Mouse (Mus musculus): ENCODE measurements at regions not wholly inside any gene's neighbourhood (a gene's known extent, or its start where the extent isn't known, plus 50 kb on each side); places are given as distances from the start of the nearest gene placed in this dataset.

DNA sequence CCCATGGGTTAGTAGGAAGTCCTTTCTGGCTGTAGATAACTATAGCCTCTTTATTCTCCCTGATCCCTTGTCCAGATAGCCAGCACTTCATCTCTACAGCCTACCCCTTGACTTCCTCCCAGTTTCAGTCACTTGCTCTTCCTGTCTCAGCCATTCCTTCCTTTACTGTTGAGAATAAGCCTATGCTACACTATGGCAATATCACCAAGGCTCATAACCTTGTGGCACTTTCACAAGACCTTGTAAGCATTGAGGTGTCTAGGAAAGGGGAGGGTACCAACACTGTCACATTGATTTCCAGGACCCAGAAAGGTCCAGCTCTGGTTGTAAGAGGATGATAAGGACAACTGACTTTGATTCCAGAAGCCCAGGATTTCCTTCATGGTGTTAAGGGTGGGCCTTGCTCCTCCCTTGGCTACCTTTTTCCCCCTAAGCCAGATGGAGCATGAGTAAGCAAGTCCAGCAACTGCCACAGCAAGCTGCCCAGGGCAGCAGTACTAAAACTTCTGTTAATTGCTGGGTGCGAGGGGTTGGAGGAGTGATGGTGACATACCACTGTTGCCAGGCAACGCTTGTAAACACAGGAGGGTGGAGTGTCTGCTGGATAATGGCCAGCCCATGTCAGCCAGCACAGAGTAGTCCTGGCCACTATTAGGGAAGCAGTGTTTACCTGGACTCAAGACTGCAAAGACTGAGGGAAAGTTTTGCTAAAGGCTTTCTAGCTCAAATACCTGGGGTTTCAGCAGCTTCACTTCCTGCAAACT lies 75.7 kb downstream of the Ankrd16 start:
- H3K27me3 ChIP-seq (ENCODE audit: insufficient read depth, low read length), result no peaks in the 10 kb centered on the region
- no peaks in the 10 kb centered on the region for H3K36me3 ChIP-seq (ENCODE audit: insufficient read depth)
- no peak overlapping the region for H3K4me2 ChIP-seq (ENCODE audit: low read depth)
- H3K27ac ChIP-seq (ENCODE audit: low read depth, low read length), result no peak overlapping the region
- H3K9ac ChIP-seq, result no peak overlapping the region
- no peaks in the 10 kb centered on the region for H3K4me1 ChIP-seq (ENCODE audit: insufficient read depth)
- no peak overlapping the region for H3K4me3 ChIP-seq (ENCODE audit: low read depth, low read length)
- H3K9me3 ChIP-seq (ENCODE audit: low read length), result no peaks in the 10 kb centered on the region
- no peak for DNase-seq
- TF ChIP-seq CTCF (IDR thresholded peaks at IDR 0.05; ENCODE audit: low read depth), result no peak
- WGBS, result 31% methylated on average over 2 of the region's 2 CpGs
- peak; percentile 20; the same call in 1 of the 2 replicates for ATAC-seq

DNA sequence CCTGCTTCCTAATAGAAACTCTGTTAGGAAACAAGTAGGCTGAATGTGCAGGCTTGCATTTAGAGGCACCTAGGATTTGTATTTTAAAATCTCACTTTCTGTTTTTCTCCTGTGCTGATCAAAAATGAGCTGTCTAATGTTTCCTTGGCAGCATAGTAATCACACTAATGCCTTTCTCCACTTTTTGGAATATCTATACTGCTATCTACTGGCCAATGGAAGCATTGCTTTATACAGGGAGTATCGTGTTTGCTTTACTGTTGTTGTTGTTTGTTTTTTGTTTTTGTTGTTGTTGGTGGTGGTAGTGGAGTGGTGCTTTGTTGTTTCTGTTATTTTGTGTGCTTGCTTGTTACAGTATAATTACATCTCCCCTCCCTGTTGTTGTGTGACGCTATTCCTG lies 92.3 kb downstream of the Ankrd16 start:
- TF ChIP-seq CTCF (IDR thresholded peaks at IDR 0.05; ENCODE audit: low read depth), result peak; percentile 62
- Histone ChIP-seq H3K36me3 (ENCODE audit: insufficient read depth) (no peaks in the 10 kb centered on the region), H3K9me3 (ENCODE audit: low read length) (0 out of 2 replicates have a peak, but pooled peaks cover 3% of the 10 kb centered on the region), H3K4me1 (ENCODE audit: insufficient read depth) (no peaks in the 10 kb centered on the region), H3K4me3 (ENCODE audit: low read depth, low read length) (no peak overlapping the region), H3K27ac (ENCODE audit: low read depth, low read length) (no peak overlapping the region), H3K9ac (no peak overlapping the region), H3K27me3 (ENCODE audit: insufficient read depth, low read length) (no peaks in the 10 kb centered on the region), H3K4me2 (ENCODE audit: low read depth) (no peak overlapping the region)
- ATAC-seq (peak; percentile 63; the same call in 1 of the 2 replicates), DNase-seq (peak; percentile 13)
- WGBS, result 39% methylated on average over 2 of the region's 2 CpGs

DNA sequence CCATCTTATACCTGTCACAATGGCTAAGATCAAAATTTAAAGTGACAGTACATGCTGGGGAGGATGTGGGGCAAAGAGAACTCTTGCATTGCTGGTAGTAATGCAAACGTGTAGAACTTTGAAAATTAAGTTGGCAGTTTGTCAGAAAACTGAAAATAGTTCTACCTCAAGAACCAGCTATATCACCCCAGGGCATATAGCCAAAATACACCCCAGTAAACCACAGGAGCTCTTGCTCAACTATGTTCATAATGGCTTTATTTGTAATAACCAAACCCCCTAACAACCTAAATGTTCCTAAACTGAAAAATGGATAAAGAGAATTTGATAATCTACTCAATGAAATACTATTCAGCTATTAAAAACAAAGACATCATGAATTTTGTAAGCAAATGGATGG lies 102.3 kb downstream of the Ankrd16 start:
- Histone ChIP-seq H3K36me3 (ENCODE audit: insufficient read depth) (no peaks in the 10 kb centered on the region), H3K27me3 (ENCODE audit: insufficient read depth, low read length) (no peaks in the 10 kb centered on the region), H3K27ac (ENCODE audit: low read depth, low read length) (no peak overlapping the region), H3K4me3 (ENCODE audit: low read depth, low read length) (no peak overlapping the region), H3K4me2 (ENCODE audit: low read depth) (no peak overlapping the region), H3K4me1 (ENCODE audit: insufficient read depth) (no peaks in the 10 kb centered on the region), H3K9ac (no peak overlapping the region), H3K9me3 (ENCODE audit: low read length) (no peaks in the 10 kb centered on the region)
- no peak for TF ChIP-seq CTCF (IDR thresholded peaks at IDR 0.05; ENCODE audit: low read depth)
- ATAC-seq (no peak), DNase-seq (no peak)
- 29% methylated on average over 1 of the region's 1 CpGs for WGBS

DNA sequence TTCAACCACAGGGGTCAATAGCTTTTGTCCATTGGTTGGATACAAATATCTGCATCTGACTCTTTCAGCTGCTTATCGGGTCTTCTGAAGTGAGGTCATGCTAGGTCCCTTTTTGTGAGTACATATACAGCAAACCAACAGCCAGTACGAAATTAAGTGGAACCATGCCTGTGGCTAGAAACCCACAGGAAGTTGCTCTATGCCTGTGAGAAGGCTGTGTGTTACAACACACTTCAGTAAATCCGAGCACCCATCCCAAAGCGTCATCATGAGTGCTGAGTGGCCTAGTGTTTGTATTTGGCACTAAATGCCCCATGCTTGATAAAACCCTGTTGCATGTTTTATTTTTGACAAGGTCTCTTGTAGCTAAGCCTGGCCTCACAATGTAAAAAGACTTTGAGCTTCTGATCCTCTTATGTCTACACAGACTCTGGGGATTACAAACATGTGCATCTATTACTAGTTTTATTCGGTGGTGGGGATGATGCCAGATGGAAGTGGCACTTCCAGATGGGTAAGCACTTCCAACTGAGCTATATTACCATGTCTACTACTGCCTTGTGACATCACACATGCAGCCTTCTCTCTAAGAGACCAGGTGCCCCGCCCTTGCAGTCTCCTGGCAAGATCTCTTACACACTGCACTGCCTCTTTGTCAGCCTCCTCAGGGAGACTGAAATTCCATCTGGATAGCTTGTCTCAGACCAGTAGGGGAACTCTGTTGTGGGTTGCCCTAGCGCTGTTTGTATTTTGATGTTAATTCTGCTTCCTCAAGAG lies 117.3 kb downstream of the Ankrd16 start:
- 72% methylated on average over 7 of the region's 7 CpGs for WGBS
- no peaks in the 10 kb centered on the region for H3K27me3 ChIP-seq (ENCODE audit: insufficient read depth, low read length)

DNA sequence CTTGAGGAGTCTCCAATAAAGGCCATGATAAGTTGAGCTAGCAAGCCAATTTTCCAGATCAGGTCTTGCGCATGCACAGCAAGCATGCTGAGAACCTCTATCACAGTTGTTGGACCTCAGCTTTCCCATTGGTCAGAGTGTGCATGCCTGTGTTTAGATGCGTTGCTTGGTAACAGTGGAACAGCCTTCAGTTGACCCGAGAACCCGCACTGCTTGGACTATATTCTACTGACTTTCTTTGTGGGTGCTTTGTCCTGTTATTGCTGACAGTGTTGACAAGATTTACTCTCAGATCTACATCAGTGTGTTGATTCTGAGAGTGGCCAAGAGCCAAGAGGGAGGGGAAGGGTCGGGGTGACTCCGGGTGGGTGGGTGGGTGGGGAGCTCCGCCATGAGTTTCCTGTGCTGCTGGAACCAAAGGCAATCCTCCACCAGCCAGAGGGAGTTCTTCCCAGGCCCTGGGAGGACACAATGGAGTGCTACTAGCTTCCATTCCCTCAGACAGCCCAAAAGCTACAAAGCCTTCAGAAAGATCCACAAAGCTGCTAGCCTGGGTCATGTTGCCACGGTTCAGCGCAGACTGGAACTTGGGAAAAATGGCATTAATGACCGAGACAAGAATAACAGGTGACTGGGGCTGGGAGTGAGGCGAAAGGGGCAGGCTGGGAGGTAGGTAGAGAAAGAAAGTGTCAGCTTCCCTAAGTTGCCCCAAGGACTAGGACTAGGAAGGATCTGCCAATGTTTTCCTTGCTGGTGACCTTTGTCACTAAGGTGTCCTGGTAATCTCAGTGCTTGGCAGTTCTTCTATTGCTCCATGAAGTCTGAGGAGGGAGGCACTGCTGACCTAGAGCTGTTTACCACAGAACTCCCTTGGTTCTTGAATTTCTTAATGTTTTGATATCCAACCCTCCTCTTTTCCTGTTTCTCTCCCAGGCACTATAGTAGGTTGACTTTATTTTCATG lies 122.3 kb downstream of the Ankrd16 start:
- no peak overlapping the region for H3K4me2 ChIP-seq (ENCODE audit: low read depth)
- H3K27me3 ChIP-seq (ENCODE audit: insufficient read depth, low read length), result no peaks in the 10 kb centered on the region
- H3K4me1 ChIP-seq (ENCODE audit: insufficient read depth), result no peaks in the 10 kb centered on the region
- ATAC-seq (no peak), DNase-seq (no peak)
- no peaks in the 10 kb centered on the region for H3K36me3 ChIP-seq (ENCODE audit: insufficient read depth)
- H3K4me3 ChIP-seq (ENCODE audit: low read depth, low read length), result no peak overlapping the region
- no peak overlapping the region for H3K9ac ChIP-seq
- TF ChIP-seq CTCF (IDR thresholded peaks at IDR 0.05; ENCODE audit: low read depth), result no peak
- no peaks in the 10 kb centered on the region for H3K9me3 ChIP-seq (ENCODE audit: low read length)
- 87% methylated on average over 11 of the region's 11 CpGs for WGBS
- no peak overlapping the region for H3K27ac ChIP-seq (ENCODE audit: low read depth, low read length)

More for the DNA sequence above, 117.3 kb downstream of the Ankrd16 start:
- H3K9ac ChIP-seq, result no peak overlapping the region
- ATAC-seq (no peak; the same call in 1 of the 2 replicates), DNase-seq (no peak)
- no peak overlapping the region for H3K27ac ChIP-seq (ENCODE audit: low read depth, low read length)
- no peaks in the 10 kb centered on the region for H3K36me3 ChIP-seq (ENCODE audit: insufficient read depth)
- no peaks in the 10 kb centered on the region for H3K4me1 ChIP-seq (ENCODE audit: insufficient read depth)
- no peak for TF ChIP-seq CTCF (IDR thresholded peaks at IDR 0.05; ENCODE audit: low read depth)
- no peak overlapping the region for H3K4me2 ChIP-seq (ENCODE audit: low read depth)
- H3K4me3 ChIP-seq (ENCODE audit: low read depth, low read length), result no peak overlapping the region
- H3K9me3 ChIP-seq (ENCODE audit: low read length), result no peaks in the 10 kb centered on the region

DNA sequence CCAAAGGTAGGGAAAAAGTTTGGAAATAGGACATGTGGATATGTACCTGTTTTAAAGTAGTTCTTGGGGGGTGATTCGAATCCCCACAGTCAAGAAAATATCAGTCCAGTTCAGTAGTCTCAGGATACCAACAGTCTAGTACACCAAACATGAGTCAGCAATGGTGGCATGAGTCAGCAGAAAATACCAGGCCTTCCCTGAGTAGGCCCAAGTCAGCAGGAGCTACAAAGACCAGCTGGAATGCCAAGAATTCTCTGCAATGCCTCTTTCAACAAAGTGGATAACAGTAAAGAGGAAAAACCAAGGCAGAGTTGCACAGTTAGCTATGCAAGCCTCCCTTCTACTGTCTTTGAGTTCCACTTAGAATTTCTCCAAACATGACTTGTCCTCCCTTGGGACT lies 137.1 kb downstream of the Ankrd16 start:
- Histone ChIP-seq H3K4me3 (ENCODE audit: low read depth, low read length) (no peak overlapping the region), H3K4me2 (ENCODE audit: low read depth) (no peak overlapping the region), H3K4me1 (ENCODE audit: insufficient read depth) (no peaks in the 10 kb centered on the region), H3K27ac (ENCODE audit: low read depth, low read length) (no peak overlapping the region), H3K27me3 (ENCODE audit: insufficient read depth, low read length) (no peaks in the 10 kb centered on the region), H3K9ac (no peak overlapping the region), H3K36me3 (ENCODE audit: insufficient read depth) (no peaks in the 10 kb centered on the region), H3K9me3 (ENCODE audit: low read length) (no peaks in the 10 kb centered on the region)
- TF ChIP-seq CTCF (IDR thresholded peaks at IDR 0.05; ENCODE audit: low read depth), result no peak
- 82% methylated on average over 1 of the region's 1 CpGs for WGBS
- DNase-seq (no peak), ATAC-seq (no peak)

Data from forebrain, postnatal 0 days (tissue).